Mouse (Mus musculus): ENCODE data around the gene Krt6a. TPM values are rescaled to one million over a fixed set of nuclear protein-coding genes. Genes with fewer than 3 reads are reported as not detected.

Gene Krt6a
- polyA plus RNA-seq, 1 experiment from 2014 or later, result not detected

Small RNA genes within 50 kb of the gene (microRNA-seq; reads per million reads assigned to microRNA genes)
- gene Gm44323 (not detected), gene Gm44342 (not detected), gene Gm44383 (not detected), gene Gm44479 (not detected)

Other genes starting within 250 kb of the Krt6a start
- gene Krt88, start 246.6 kb downstream of the Krt6a start, polyA plus RNA-seq (2015; fragmentation: Nextera tagmentation; extraction: Ambion mirVana), result not detected in 2 replicates
- gene Krt81, start 230.6 kb downstream of the Krt6a start, polyA plus RNA-seq (2015; fragmentation: Nextera tagmentation; extraction: Ambion mirVana), result not detected in 2 replicates
- not detected in 2 replicates for gene Krt86, start 220.8 kb downstream of the Krt6a start, polyA plus RNA-seq (2015; fragmentation: Nextera tagmentation; extraction: Ambion mirVana)
- not detected in 2 replicates for gene Krt83, start 202.8 kb downstream of the Krt6a start, polyA plus RNA-seq (2015; fragmentation: Nextera tagmentation; extraction: Ambion mirVana)
- gene Gm49425, start 177.0 kb downstream of the Krt6a start, polyA plus RNA-seq (2015; fragmentation: Nextera tagmentation; extraction: Ambion mirVana), result not detected in 2 replicates
- not detected in 2 replicates for gene Krt84, start 161.5 kb downstream of the Krt6a start, polyA plus RNA-seq (2015; fragmentation: Nextera tagmentation; extraction: Ambion mirVana)
- gene Krt82, start 143.6 kb downstream of the Krt6a start, polyA plus RNA-seq (2015; fragmentation: Nextera tagmentation; extraction: Ambion mirVana), result not detected in 2 replicates
- gene Krt90, start 131.4 kb downstream of the Krt6a start, polyA plus RNA-seq (2015; fragmentation: Nextera tagmentation; extraction: Ambion mirVana), result not detected in 2 replicates
- not detected in 2 replicates for gene Krt75, start 120.4 kb downstream of the Krt6a start, polyA plus RNA-seq (2015; fragmentation: Nextera tagmentation; extraction: Ambion mirVana)
- gene Gm5414, start 66.1 kb downstream of the Krt6a start, polyA plus RNA-seq (2015; fragmentation: Nextera tagmentation; extraction: Ambion mirVana), result not detected in 2 replicates
- not detected in 2 replicates for gene Gm5478, start 46.9 kb downstream of the Krt6a start, polyA plus RNA-seq (2015; fragmentation: Nextera tagmentation; extraction: Ambion mirVana)
- gene Krt6b, start 14.0 kb downstream of the Krt6a start, polyA plus RNA-seq (2015; fragmentation: Nextera tagmentation; extraction: Ambion mirVana), result not detected in 2 replicates
- 0.59 and 3.6 TPM in 2 replicates for gene Krt5, start 18.6 kb upstream of the Krt6a start, polyA plus RNA-seq (2015; fragmentation: Nextera tagmentation; extraction: Ambion mirVana)
- not detected in 2 replicates for gene Krt71, start 48.8 kb upstream of the Krt6a start, polyA plus RNA-seq (2015; fragmentation: Nextera tagmentation; extraction: Ambion mirVana)
- not detected in 2 replicates for gene Krt72, start 92.2 kb upstream of the Krt6a start, polyA plus RNA-seq (2015; fragmentation: Nextera tagmentation; extraction: Ambion mirVana)
- not detected in 2 replicates for gene Krt73, start 108.0 kb upstream of the Krt6a start, polyA plus RNA-seq (2015; fragmentation: Nextera tagmentation; extraction: Ambion mirVana)
- gene Krt2, start 123.9 kb upstream of the Krt6a start, polyA plus RNA-seq (2015; fragmentation: Nextera tagmentation; extraction: Ambion mirVana), result not detected in 2 replicates
- gene Krt1, start 156.5 kb upstream of the Krt6a start, polyA plus RNA-seq (2015; fragmentation: Nextera tagmentation; extraction: Ambion mirVana), result 0.28 and 0.41 TPM in 2 replicates
- not detected in 2 replicates for gene Krt77, start 175.4 kb upstream of the Krt6a start, polyA plus RNA-seq (2015; fragmentation: Nextera tagmentation; extraction: Ambion mirVana)
- gene Krt76, start 198.6 kb upstream of the Krt6a start, polyA plus RNA-seq (2015; fragmentation: Nextera tagmentation; extraction: Ambion mirVana), result not detected in 2 replicates
- gene Krt4, start 230.4 kb upstream of the Krt6a start, polyA plus RNA-seq (2015; fragmentation: Nextera tagmentation; extraction: Ambion mirVana), result 0.06 and 0.07 TPM in 2 replicates
- gene Krt79, start 246.0 kb upstream of the Krt6a start, polyA plus RNA-seq (2015; fragmentation: Nextera tagmentation; extraction: Ambion mirVana), result 0.45 and 0.56 TPM in 2 replicates

Data from heart, embryonic 13.5 days (tissue).